Mouse (Mus musculus) megakaryocyte, embryonic 14.5 days (primary cell): ENCODE results near the gene Krtap11-1. TPM values are rescaled to one million over a fixed set of nuclear protein-coding genes. Genes with fewer than 3 reads are reported as not detected.

Source experiments
- H3K27me3 ChIP-seq: replicated peaks from 2 replicates; pipeline ENCODE3; 2012; ENCODE audit warnings: inconsistent platforms
- H3K36me3 ChIP-seq: replicated peaks from 2 replicates; pipeline ENCODE3; 2012; ENCODE audit warnings: low read length, inconsistent platforms, mixed read lengths
- H3K4me1 ChIP-seq: 2 replicates; pipeline ENCODE4 v1.6.1; 2012; ENCODE audit warnings: inconsistent platforms
- H3K4me3 ChIP-seq: replicated peaks from 2 replicates; pipeline ENCODE3; 2012; ENCODE audit warnings: moderate library complexity, mild to moderate bottlenecking, inconsistent platforms
- H3K9me3 ChIP-seq: 2 replicates; pipeline ENCODE4 v1.6.1; 2012; ENCODE audit warnings: inconsistent platforms
- FLI1 ChIP-seq: IDR thresholded peaks from 2 replicates; pipeline ENCODE4 v1.6.1; 2012; ENCODE audit warnings: low read length, inconsistent platforms, mixed read lengths
- GATA1 ChIP-seq: IDR thresholded peaks from 3 replicates; pipeline ENCODE4 v1.6.1; 2012; ENCODE audit warnings: mixed read lengths, low read length, inconsistent platforms, borderline replicate concordance
- polyA plus RNA-seq: library from polyadenylated mRNA; stranded (reverse); fragments of >175 nt; gene quantifications from 2 replicates; pipeline ENCODE4 v1.2.3, GENCODE M21; 2012; ENCODE audit warnings: low replicate concordance; ENCODE audit not compliant: insufficient read depth

Gene Krtap11-1
- not detected in 2 replicates for polyA plus RNA-seq

GRCm38 (mm10) chr16:89571083-89571482 is at the start of gene Krtap11-1:
Gene Krtap11-1 (minus strand): TSS chr16:89571183.
- no peaks in the 10 kb centered on the region for H3K4me1 ChIP-seq
- peaks cover 22% of the 10 kb centered on the region for H3K9me3 ChIP-seq
- H3K36me3 ChIP-seq, result no peaks in the 10 kb centered on the region
- no peaks in the 10 kb centered on the region for H3K27me3 ChIP-seq
- no peak within 1 kb of the TSS for H3K4me3 ChIP-seq
- TF ChIP-seq FLI1, result no peak
- TF ChIP-seq GATA1, result no peak

GRCm38 (mm10) chr16:89618190-89618589 is 47.2 kb upstream of the Krtap11-1 start:
- Histone ChIP-seq H3K9me3 (peaks cover 26% of the 10 kb centered on the region), H3K4me3 (no peak overlapping the region), H3K4me1 (no peaks in the 10 kb centered on the region), H3K27me3 (no peaks in the 10 kb centered on the region), H3K36me3 (no peaks in the 10 kb centered on the region)
- TF ChIP-seq GATA1 (no peak), FLI1 (no peak)

GRCm38 (mm10) chr16:89617251-89617650 is 46.3 kb upstream of the Krtap11-1 start:
- no peaks in the 10 kb centered on the region for H3K4me1 ChIP-seq
- TF ChIP-seq GATA1 (no peak), FLI1 (no peak)
- no peaks in the 10 kb centered on the region for H3K27me3 ChIP-seq
- H3K36me3 ChIP-seq, result no peaks in the 10 kb centered on the region
- H3K9me3 ChIP-seq, result peaks cover 32% of the 10 kb centered on the region
- no peak overlapping the region for H3K4me3 ChIP-seq

GRCm38 (mm10) chr16:89613726-89614125 is 42.7 kb upstream of the Krtap11-1 start:
- H3K4me1 ChIP-seq, result no peaks in the 10 kb centered on the region
- H3K9me3 ChIP-seq, result peaks cover 40% of the 10 kb centered on the region
- TF ChIP-seq GATA1 (no peak), FLI1 (no peak)

GRCm38 (mm10) chr16:89608791-89609185 is 37.8 kb upstream of the Krtap11-1 start:
- no peak for TF ChIP-seq FLI1
- TF ChIP-seq GATA1, result no peak
- Histone ChIP-seq H3K9me3 (peaks cover 36% of the 10 kb centered on the region), H3K4me1 (no peaks in the 10 kb centered on the region), H3K36me3 (no peaks in the 10 kb centered on the region), H3K27me3 (no peaks in the 10 kb centered on the region), H3K4me3 (no peak overlapping the region)

More at GRCm38 (mm10) chr16:89613726-89614125, 42.7 kb upstream of the Krtap11-1 start:
- Histone ChIP-seq H3K27me3 (no peaks in the 10 kb centered on the region), H3K4me3 (no peak overlapping the region), H3K36me3 (no peaks in the 10 kb centered on the region)

- H3K36me3 ChIP-seq, result no peaks in the 10 kb centered on the region
- H3K27me3 ChIP-seq, result no peaks in the 10 kb centered on the region
- TF ChIP-seq GATA1 (no peak), FLI1 (no peak)
- no peak overlapping the region for H3K4me3 ChIP-seq
- H3K9me3 ChIP-seq, result peaks cover 31% of the 10 kb centered on the region
- H3K4me1 ChIP-seq, result no peaks in the 10 kb centered on the region
These were observed 37.3 kb upstream of the Krtap11-1 start for GRCm38 (mm10) chr16:89608161-89608790.

GRCm38 (mm10) chr16:89606951-89607350 is 36.0 kb upstream of the Krtap11-1 start:
- Histone ChIP-seq H3K9me3 (peaks cover 24% of the 10 kb centered on the region), H3K36me3 (no peaks in the 10 kb centered on the region), H3K27me3 (no peaks in the 10 kb centered on the region), H3K4me3 (no peak overlapping the region), H3K4me1 (no peaks in the 10 kb centered on the region)
- TF ChIP-seq GATA1 (no peak), FLI1 (no peak)

GRCm38 (mm10) chr16:89587209-89587608 is 16.2 kb upstream of the Krtap11-1 start:
- Histone ChIP-seq H3K4me3 (no peak overlapping the region), H3K9me3 (peaks cover 16% of the 10 kb centered on the region), H3K4me1 (no peaks in the 10 kb centered on the region), H3K27me3 (no peaks in the 10 kb centered on the region), H3K36me3 (no peaks in the 10 kb centered on the region)
- TF ChIP-seq FLI1 (no peak), GATA1 (no peak)

GRCm38 (mm10) chr16:89585604-89586508 is 14.9 kb upstream of the Krtap11-1 start:
- no peaks in the 10 kb centered on the region for H3K27me3 ChIP-seq
- no peaks in the 10 kb centered on the region for H3K36me3 ChIP-seq
- TF ChIP-seq GATA1 (no peak), FLI1 (no peak)
- no peak overlapping the region for H3K4me3 ChIP-seq
- peaks cover 8% of the 10 kb centered on the region; the same call in 1 of the 2 replicates for H3K9me3 ChIP-seq
- H3K4me1 ChIP-seq, result no peaks in the 10 kb centered on the region

- TF ChIP-seq GATA1 (no peak), FLI1 (no peak)
- no peaks in the 10 kb centered on the region for H3K27me3 ChIP-seq
- peaks cover 10% of the 10 kb centered on the region; the same call in 1 of the 2 replicates for H3K9me3 ChIP-seq
- H3K36me3 ChIP-seq, result no peaks in the 10 kb centered on the region
- H3K4me3 ChIP-seq, result no peak overlapping the region
- H3K4me1 ChIP-seq, result no peaks in the 10 kb centered on the region
These were observed 10.7 kb upstream of the Krtap11-1 start for GRCm38 (mm10) chr16:89581658-89582057.

GRCm38 (mm10) chr16:89570516-89570915 is 467 bp downstream of the Krtap11-1 start:
- Histone ChIP-seq H3K9me3 (peaks cover 18% of the 10 kb centered on the region), H3K27me3 (no peaks in the 10 kb centered on the region), H3K4me3 (no peak overlapping the region), H3K4me1 (no peaks in the 10 kb centered on the region), H3K36me3 (no peaks in the 10 kb centered on the region)
- TF ChIP-seq FLI1 (no peak), GATA1 (no peak)
